In genomic region chr2:44628778-44629177, GRCm38 (mm10) we compare ENCODE assay signal across 16 mouse cellular contexts.
"Had no signal": no experiment of that assay in that cellular context is flagged by ENCODE, and none has a peak within 500 bp of the region (broad histone marks: within the 10 kb centered on the region; RNA-seq: fewer than 3 reads in every experiment).

No protein-coding gene starts in this region.

- H3K9ac ChIP-seq: neural tube, embryonic 13.5 days; neural tube, embryonic 15.5 days; stomach, embryonic 15.5 days had no signal

- H3K9me3 ChIP-seq: neural tube, embryonic 13.5 days; neural tube, embryonic 15.5 days; stomach, embryonic 15.5 days had no signal

- H3K27ac ChIP-seq: neural tube, embryonic 13.5 days; neural tube, embryonic 15.5 days; stomach, embryonic 15.5 days; stomach, postnatal 0 days had no signal

- H3K4me1 ChIP-seq: stomach, embryonic 15.5 days had no signal

- DNase-seq: retina, postnatal 1 day; right cerebral cortex, adult 18-20 months; right cerebral cortex, postnatal 14 days; right cerebral cortex, postnatal 25 days; right cerebral cortex, postnatal 4 days; spleen, adult 18-20 months; thymus, adult 18-20 months; thymus, adult 2 months; thymus, postnatal 14 days; thymus, postnatal 25 days; thymus, postnatal 36 days; thymus, postnatal 4 days had no signal

- H3K4me2 ChIP-seq: neural tube, embryonic 13.5 days; neural tube, embryonic 15.5 days; stomach, embryonic 15.5 days had no signal

- H3K27me3 ChIP-seq: neural tube, embryonic 13.5 days; neural tube, embryonic 15.5 days; stomach, embryonic 15.5 days had no signal

- H3K36me3 ChIP-seq: neural tube, embryonic 13.5 days; neural tube, embryonic 15.5 days; stomach, embryonic 15.5 days had no signal

- H3K4me3 ChIP-seq: neural tube, embryonic 13.5 days; neural tube, embryonic 15.5 days; stomach, embryonic 15.5 days had no signal
